Comparison of ENCODE assay signal across 12 mouse cellular contexts in genomic region chr16:87777373-87777772, GRCm38 (mm10).
"Had no signal": no experiment of that assay in that cellular context is flagged by ENCODE, and none has a peak within 500 bp of the region (broad histone marks: within the 10 kb centered on the region; RNA-seq: fewer than 3 reads in every experiment).

No protein-coding gene starts in this region.

- H3K9ac ChIP-seq: limb, embryonic 13.5 days; liver, embryonic 14.5 days; midbrain, embryonic 15.5 days; neural tube, embryonic 13.5 days had no signal

- H3K36me3 ChIP-seq: limb, embryonic 13.5 days; midbrain, embryonic 10.5 days; midbrain, embryonic 15.5 days; neural tube, embryonic 13.5 days had no signal

- H3K27me3 ChIP-seq: limb, embryonic 13.5 days; midbrain, embryonic 15.5 days; neural tube, embryonic 13.5 days had no signal

- H3K27ac ChIP-seq: kidney, postnatal 0 days; limb, embryonic 13.5 days; liver, embryonic 14.5 days; midbrain, embryonic 10.5 days; midbrain, embryonic 15.5 days; neural tube, embryonic 13.5 days had no signal

- DNase-seq: kidney, adult 9 months; kidney, postnatal 36 days; left cerebral cortex, postnatal 4 days; lung, adult 18-20 months; right cerebral cortex, postnatal 14 days had no signal

- H3K4me3 ChIP-seq: limb, embryonic 13.5 days; midbrain, embryonic 10.5 days; midbrain, embryonic 15.5 days; neural tube, embryonic 13.5 days had no signal

- H3K9me3 ChIP-seq: limb, embryonic 13.5 days; midbrain, embryonic 10.5 days; midbrain, embryonic 15.5 days; neural tube, embryonic 13.5 days had no signal

- H3K4me2 ChIP-seq: limb, embryonic 13.5 days; midbrain, embryonic 15.5 days; neural tube, embryonic 13.5 days had no signal

- ATAC-seq: intestine, embryonic 16.5 days; midbrain, embryonic 15.5 days had no signal
